Mouse (Mus musculus) layer of hippocampus, postnatal 25 days (tissue): ENCODE data around the gene St3gal4. TPM values are rescaled to one million over a fixed set of nuclear protein-coding genes. Genes with fewer than 3 reads are reported as not detected.

ENCODE experiments used
- DNase-seq, 2 experiments: peaks; one replicate each; pipeline ENCODE4 v3.0.0; 2022; ENCODE audit warnings: mixed read lengths in 2 of 2, low spot score in 1 of 2; ENCODE audit errors: extremely low spot score in 1 of 2
- total RNA-seq, 2 experiments: library from RNA; stranded (reverse); gene quantifications; 2 replicates each; pipeline ENCODE4 v1.2.3; 2021

Gene St3gal4
- total RNA-seq, 2 experiments from 2014 or later = 23.9 to 24.5 TPM

GRCm38 (mm10) chr9:35019372-35019771 is 99.7 kb downstream of the St3gal4 start:
- peak; percentile 35 to 66 for DNase-seq

- no peak for DNase-seq
Measured at GRCm38 (mm10) chr9:35018056-35018455, 101.0 kb downstream of the St3gal4 start.

- peak; percentile 38 to 42 for DNase-seq
Measured at GRCm38 (mm10) chr9:35017563-35017962, 101.5 kb downstream of the St3gal4 start.

- no peak for DNase-seq
Measured at GRCm38 (mm10) chr9:35016762-35017161, 102.3 kb downstream of the St3gal4 start.

GRCm38 (mm10) chr9:35007697-35008341 is 111.2 kb downstream of the St3gal4 start:
- DNase-seq = no peak

GRCm38 (mm10) chr9:35004113-35004512 is 115.0 kb downstream of the St3gal4 start:
- no peak for DNase-seq

- DNase-seq = no peak
Measured at GRCm38 (mm10) chr9:34997880-34998865, 120.9 kb downstream of the St3gal4 start.

Other genes with a start within 250 kb of the St3gal4 start
- gene Dcps, start 56.8 kb upstream of the St3gal4 start, total RNA-seq = 10 to 100 TPM; 19.2 to 21.5 TPM
- gene Srpr, start 80.9 kb upstream of the St3gal4 start, total RNA-seq = 10 to 100 TPM; 62.3 to 63.3 TPM
- 1 to 10 TPM; 1.5 to 2.2 TPM for gene Tirap, start 81.0 kb upstream of the St3gal4 start, total RNA-seq
- gene Foxred1, start 91.8 kb upstream of the St3gal4 start, total RNA-seq = 10 to 100 TPM; 34.3 to 34.5 TPM
- gene Fam118b, start 148.5 kb upstream of the St3gal4 start, total RNA-seq = 10 to 100 TPM; 25.8 to 26.3 TPM
- 10 to 100 TPM in 1 of 2 experiments, 1 to 10 TPM in 1; 8.7 to 10.9 TPM for gene Rpusd4, start 148.6 kb upstream of the St3gal4 start, total RNA-seq